Mouse (Mus musculus): ENCODE measurements around the gene Rock2.

DNA sequence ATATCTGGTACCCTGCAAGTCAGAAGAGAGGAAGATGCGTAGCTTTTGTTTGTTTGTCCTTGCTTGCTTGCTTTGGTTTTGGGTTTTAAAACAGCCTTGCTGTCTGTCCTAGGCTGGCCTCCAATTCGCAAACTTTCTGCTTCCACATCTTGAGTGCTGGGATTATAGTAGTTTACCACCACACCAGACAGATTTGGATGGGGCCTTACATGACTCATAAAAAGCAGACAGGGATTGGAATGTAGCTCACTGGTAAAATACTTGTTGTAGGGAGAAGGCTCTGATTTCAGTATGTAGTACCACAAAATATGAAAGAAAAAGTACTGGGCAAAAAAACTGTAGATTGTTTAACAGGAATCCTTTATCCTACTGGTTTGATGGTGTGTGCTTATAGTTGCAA is 72.1 kb downstream of the Rock2 start:
- no peak for TF ChIP-seq CTCF (IDR thresholded peaks at IDR 0.05; ENCODE audit: insufficient read depth, low read depth, low read length)
- no peak for TF ChIP-seq POLR2A (IDR thresholded peaks at IDR 0.05; ENCODE audit: insufficient read depth, low read depth, low read length)
